ENCODE assay signal across 8 mouse cellular contexts in the genomic region with DNA sequence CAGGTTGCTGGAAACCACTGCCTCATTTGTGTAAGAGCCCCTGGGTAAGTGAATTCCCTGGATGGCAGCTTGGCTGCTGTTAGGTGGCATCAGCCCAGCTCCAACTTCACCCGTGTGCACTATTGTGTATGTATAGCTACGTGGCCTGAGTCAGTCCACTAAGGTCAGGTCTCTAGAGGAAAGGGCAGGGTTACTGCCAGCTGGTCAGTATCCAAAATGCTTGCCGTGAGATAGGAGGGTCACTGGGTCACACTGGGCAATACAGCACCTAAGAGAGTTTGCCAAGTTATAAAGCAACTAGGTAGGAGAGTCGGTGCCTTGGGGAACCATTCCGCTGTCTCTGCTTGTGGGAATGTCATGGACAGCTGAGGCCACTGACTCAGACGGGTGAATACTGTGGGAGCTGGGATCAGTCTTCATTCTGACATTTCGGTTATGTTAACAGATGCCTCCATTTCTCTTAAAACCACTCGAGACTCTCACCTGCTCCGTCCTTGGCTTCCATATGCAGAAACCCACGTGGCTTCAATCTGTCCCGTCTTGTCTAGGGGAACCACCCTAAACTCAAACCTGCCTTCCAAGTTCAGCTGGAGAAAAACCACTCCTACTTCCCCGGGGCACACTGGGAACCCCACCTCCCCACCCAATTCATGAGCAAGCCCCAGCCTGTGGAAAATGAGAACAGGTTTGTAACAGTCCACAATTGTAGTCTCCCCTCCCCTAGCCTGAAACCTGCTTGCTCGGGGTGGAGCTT. TPM values are rescaled to one million over a fixed set of nuclear protein-coding genes. Genes with fewer than 3 reads are reported as not detected.
DNase-seq lines count a peak whose midpoint lies in the region; ATAC-seq and TF ChIP-seq lines count a peak whose summit lies in the region.

No protein-coding gene starts in this region.

- no peak overlapping the region for H3K9ac ChIP-seq in embryonic facial prominence, embryonic 14.5 days (ENCODE audit: low read depth, low read length)
- H3K9ac ChIP-seq in liver, postnatal 0 days (replicated peaks): no peak overlapping the region

- H3K4me3 ChIP-seq in E14TG2a.4 (replicated peaks; ENCODE audit: low read length): peak overlapping the region; percentile 74
- H3K4me3 ChIP-seq in embryonic facial prominence, embryonic 14.5 days (ENCODE audit: low read depth, low read length): no peak overlapping the region
- H3K4me3 ChIP-seq in liver, postnatal 0 days (ENCODE audit: low read depth, low read length): no peak overlapping the region

- peak; percentile 51 to 57 for DNase-seq in heart, adult 18-20 months
- no peak for DNase-seq in heart, postnatal 36 days
- peak; percentile 87 for DNase-seq in embryonic facial prominence, embryonic 14.5 days (ENCODE audit: low spot score)
- peak; percentile 69 for DNase-seq in liver, postnatal 0 days
- DNase-seq in thymus, postnatal 25 days: no peak
- no peak for DNase-seq in layer of hippocampus, postnatal 10 days (ENCODE audit: low spot score in 2 of 2)
- DNase-seq in ovary, postnatal 36 days (ENCODE audit: low spot score): no peak

- intact Hi-C loops in heart, postnatal 36 days (cut with DNase I): loop anchor here (10.0 kb wide), 1 partner anchor 845 kb away; a partner anchor contains a TSS

- H3K36me3 ChIP-seq in E14TG2a.4 (ENCODE audit: insufficient read depth, low read length): peaks cover 73% of the 10 kb centered on the region
- H3K36me3 ChIP-seq in embryonic facial prominence, embryonic 14.5 days (ENCODE audit: control insufficient read depth, insufficient read depth, low read length): no peaks in the 10 kb centered on the region
- peaks cover 9% of the 10 kb centered on the region; the same call in 1 of the 2 replicates for H3K36me3 ChIP-seq in liver, postnatal 0 days (replicated peaks; ENCODE audit: insufficient read depth, low read length)

- no peak for TF ChIP-seq CTCF in E14TG2a.4 (conservative IDR thresholded peaks at IDR 0.05; ENCODE audit: low read length)
- TF ChIP-seq CTCF in liver, postnatal 0 days (IDR thresholded peaks at IDR 0.05; ENCODE audit: low read depth): no peak

- peak; percentile 91 for TF ChIP-seq EP300 in liver, postnatal 0 days (IDR thresholded peaks at IDR 0.05; ENCODE audit: low read depth)

- H3K27me3 ChIP-seq in E14TG2a.4 (ENCODE audit: insufficient read depth, low read length): no peaks in the 10 kb centered on the region
- H3K27me3 ChIP-seq in embryonic facial prominence, embryonic 14.5 days (replicated peaks; ENCODE audit: control insufficient read depth, insufficient read depth, low read length): no peaks in the 10 kb centered on the region
- no peaks in the 10 kb centered on the region for H3K27me3 ChIP-seq in liver, postnatal 0 days (ENCODE audit: insufficient read depth, low read length)

- 73% methylated on average over 13 of the region's 13 CpGs for WGBS in embryonic facial prominence, embryonic 14.5 days
- WGBS in liver, postnatal 0 days (ENCODE audit: insufficient replicate concordance): 58% methylated on average over 13 of the region's 13 CpGs

- peak; percentile 88 for ATAC-seq in embryonic facial prominence, embryonic 14.5 days (ENCODE audit: low read depth)
- ATAC-seq in liver, postnatal 0 days: peak; percentile 76

- no peaks in the 10 kb centered on the region for H3K9me3 ChIP-seq in E14TG2a.4 (ENCODE audit: low read length)
- no peaks in the 10 kb centered on the region for H3K9me3 ChIP-seq in embryonic facial prominence, embryonic 14.5 days (ENCODE audit: control insufficient read depth, low read length)
- no peaks in the 10 kb centered on the region for H3K9me3 ChIP-seq in liver, postnatal 0 days (ENCODE audit: low read length)

- no peak overlapping the region for H3K4me2 ChIP-seq in embryonic facial prominence, embryonic 14.5 days (ENCODE audit: low read depth, low read length)
- peak overlapping the region; percentile 40 for H3K4me2 ChIP-seq in liver, postnatal 0 days (ENCODE audit: low read depth, low read length)

- 0 out of 2 replicates have a peak overlapping the region, but pooled peaks have one; percentile 29 for H3K27ac ChIP-seq in embryonic facial prominence, embryonic 14.5 days (replicated peaks; ENCODE audit: low read depth, low read length)
- peak overlapping the region; percentile 80 for H3K27ac ChIP-seq in liver, postnatal 0 days (ENCODE audit: low read depth)

- peaks cover 92% of the 10 kb centered on the region for H3K4me1 ChIP-seq in E14TG2a.4 (replicated peaks; ENCODE audit: low read depth, low read length)
- H3K4me1 ChIP-seq in embryonic facial prominence, embryonic 14.5 days (ENCODE audit: control insufficient read depth, insufficient read depth, low read length): no peaks in the 10 kb centered on the region
- H3K4me1 ChIP-seq in liver, postnatal 0 days (ENCODE audit: insufficient read depth): peaks cover 17% of the 10 kb centered on the region

RNA-seq across cellular contexts. Expression of a gene that starts 14.1 kb away (rescaled TPM):
- 1 to 10 TPM; 9.2 to 9.9 TPM for total RNA-seq in heart, adult 18-20 months (2021)
- total RNA-seq in heart, postnatal 36 days (2021): 10 to 100 TPM; 10.8 to 14.2 TPM
- 9.5 and 10.0 TPM in 2 replicates for polyA plus RNA-seq in embryonic facial prominence, embryonic 14.5 days (2014; fragmentation: Nextera tagmentation; extraction: Ambion mirVana)
- polyA plus RNA-seq in liver, postnatal 0 days (2015; fragmentation: Nextera tagmentation; extraction: Ambion mirVana): 12.4 and 19.4 TPM in 2 replicates
- 1 to 10 TPM; 5.0 to 8.5 TPM for total RNA-seq in layer of hippocampus, postnatal 10 days (2021)

RNA-seq across cellular contexts. Expression of a gene that starts 58.8 kb away (rescaled TPM):
- total RNA-seq in heart, adult 18-20 months (2021): 10 to 100 TPM; 59.9 to 61.3 TPM
- total RNA-seq in heart, postnatal 36 days (2021): 10 to 100 TPM; 55.4 to 56.6 TPM
- 30.0 and 31.1 TPM in 2 replicates for polyA plus RNA-seq in embryonic facial prominence, embryonic 14.5 days (2014; fragmentation: Nextera tagmentation; extraction: Ambion mirVana)
- 6.0 and 6.2 TPM in 2 replicates for polyA plus RNA-seq in liver, postnatal 0 days (2015; fragmentation: Nextera tagmentation; extraction: Ambion mirVana)
- total RNA-seq in layer of hippocampus, postnatal 10 days (2021): 10 to 100 TPM; 65.2 to 67.2 TPM

Comparison
In these comparisons a context has a peak if more than half of its experiments do, and no peak if none do; other contexts are left out.
1. DNase-seq: peak in heart, adult 18-20 months (2 of 2), embryonic facial prominence, embryonic 14.5 days (single experiment) and liver, postnatal 0 days (single experiment); none in heart, postnatal 36 days (0 of 2), thymus, postnatal 25 days (single experiment), layer of hippocampus, postnatal 10 days (0 of 2) and ovary, postnatal 36 days (single experiment).